Mouse (Mus musculus): ENCODE data around the gene 6430628N08Rik. TPM values are rescaled to one million over a fixed set of nuclear protein-coding genes. Genes with fewer than 3 reads are reported as not detected.

The 6430628N08Rik gene
- polyA plus RNA-seq, 1 experiment from 2014 or later = not detected

GRCm38 (mm10) chr4:115878828-115879227, 11.6 kb upstream of the 6430628N08Rik start:
- peaks cover 9% of the 10 kb centered on the region for H3K4me1 ChIP-seq (ENCODE audit: control insufficient read depth, insufficient read depth, low read length)
- H3K9ac ChIP-seq (ENCODE audit: low read depth, low read length) = no peak overlapping the region
- no peak overlapping the region for H3K27ac ChIP-seq (ENCODE audit: low read depth, low read length)
- H3K27me3 ChIP-seq (ENCODE audit: control insufficient read depth, insufficient read depth, low read length) = no peaks in the 10 kb centered on the region
- no peak overlapping the region for H3K4me2 ChIP-seq (replicated peaks; ENCODE audit: low read depth, low read length)
- no peaks in the 10 kb centered on the region; the same call in 1 of the 2 replicates for H3K36me3 ChIP-seq (ENCODE audit: control insufficient read depth, insufficient read depth, low read length)
- no peaks in the 10 kb centered on the region for H3K9me3 ChIP-seq (ENCODE audit: control insufficient read depth, low read length)
- H3K4me3 ChIP-seq (ENCODE audit: low read length) = no peak overlapping the region
- WGBS = 49% methylated on average over 9 of the region's 9 CpGs
- no peak for ATAC-seq (ENCODE audit: low FRiP score, low TSS enrichment)

DNA sequence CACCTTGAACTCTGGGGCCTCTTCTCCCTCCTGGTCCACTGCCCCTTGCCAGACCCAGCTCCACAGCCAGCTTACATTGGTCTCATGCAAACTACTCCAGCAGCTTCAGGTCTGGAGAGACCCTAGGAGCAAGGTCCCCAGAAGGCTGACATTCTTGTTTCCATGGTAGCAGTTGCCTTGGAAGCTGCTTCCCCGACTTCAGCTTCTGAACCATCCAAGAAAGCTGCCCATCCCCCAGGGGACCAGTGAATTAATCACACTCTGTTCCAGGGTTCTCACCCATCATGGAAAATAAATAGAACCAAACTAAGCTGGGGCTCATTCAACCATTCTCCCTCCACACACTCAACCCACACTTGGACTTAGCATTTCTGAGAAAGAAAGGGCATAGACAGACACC, 9.3 kb upstream of the 6430628N08Rik start:
- no peaks in the 10 kb centered on the region for H3K36me3 ChIP-seq (ENCODE audit: control insufficient read depth, insufficient read depth, low read length)
- H3K27ac ChIP-seq (ENCODE audit: low read depth, low read length) = no peak overlapping the region
- ATAC-seq (ENCODE audit: low FRiP score, low TSS enrichment) = no peak
- peaks cover 9% of the 10 kb centered on the region for H3K4me1 ChIP-seq (ENCODE audit: control insufficient read depth, insufficient read depth, low read length)
- H3K4me3 ChIP-seq (ENCODE audit: low read length) = no peak overlapping the region
- H3K27me3 ChIP-seq (ENCODE audit: control insufficient read depth, insufficient read depth, low read length) = no peaks in the 10 kb centered on the region
- WGBS = 27% methylated on average over 1 of the region's 1 CpGs
- no peaks in the 10 kb centered on the region for H3K9me3 ChIP-seq (ENCODE audit: control insufficient read depth, low read length)
- no peak overlapping the region for H3K9ac ChIP-seq (ENCODE audit: low read depth, low read length)
- H3K4me2 ChIP-seq (replicated peaks; ENCODE audit: low read depth, low read length) = no peak overlapping the region

GRCm38 (mm10) chr4:115882195-115882594, 8.3 kb upstream of the 6430628N08Rik start:
- no peak overlapping the region for H3K27ac ChIP-seq (ENCODE audit: low read depth, low read length)
- 57% methylated on average over 4 of the region's 4 CpGs for WGBS
- no peak overlapping the region for H3K4me3 ChIP-seq (ENCODE audit: low read length)
- H3K4me1 ChIP-seq (ENCODE audit: control insufficient read depth, insufficient read depth, low read length) = peaks cover 9% of the 10 kb centered on the region
- no peak overlapping the region for H3K4me2 ChIP-seq (replicated peaks; ENCODE audit: low read depth, low read length)
- H3K36me3 ChIP-seq (ENCODE audit: control insufficient read depth, insufficient read depth, low read length) = no peaks in the 10 kb centered on the region
- no peaks in the 10 kb centered on the region for H3K9me3 ChIP-seq (ENCODE audit: control insufficient read depth, low read length)
- H3K27me3 ChIP-seq (ENCODE audit: control insufficient read depth, insufficient read depth, low read length) = no peaks in the 10 kb centered on the region
- ATAC-seq (ENCODE audit: low FRiP score, low TSS enrichment) = no peak
- H3K9ac ChIP-seq (ENCODE audit: low read depth, low read length) = no peak overlapping the region

GRCm38 (mm10) chr4:115884022-115884421, 6.4 kb upstream of the 6430628N08Rik start, which contains the start of gene Kncn:
Gene Kncn, plus strand, starts transcription at chr4:115884400.
- Histone ChIP-seq H3K27ac (ENCODE audit: low read depth, low read length) (no peak within 1 kb of the TSS), H3K9me3 (ENCODE audit: control insufficient read depth, low read length) (no peaks in the 10 kb centered on the region), H3K4me1 (ENCODE audit: control insufficient read depth, insufficient read depth, low read length) (no peaks in the 10 kb centered on the region), H3K4me2 (replicated peaks; ENCODE audit: low read depth, low read length) (no peak within 1 kb of the TSS), H3K4me3 (ENCODE audit: low read length) (no peak within 1 kb of the TSS), H3K36me3 (ENCODE audit: control insufficient read depth, insufficient read depth, low read length) (no peaks in the 10 kb centered on the region), H3K27me3 (ENCODE audit: control insufficient read depth, insufficient read depth, low read length) (no peaks in the 10 kb centered on the region), H3K9ac (ENCODE audit: low read depth, low read length) (no peak within 1 kb of the TSS)
- no peak for ATAC-seq (ENCODE audit: low FRiP score, low TSS enrichment)
- 55% methylated on average over 6 of the region's 6 CpGs for WGBS

- Histone ChIP-seq H3K4me3 (ENCODE audit: low read length) (no peak overlapping the region), H3K9ac (ENCODE audit: low read depth, low read length) (no peak overlapping the region), H3K36me3 (ENCODE audit: control insufficient read depth, insufficient read depth, low read length) (no peaks in the 10 kb centered on the region), H3K4me1 (ENCODE audit: control insufficient read depth, insufficient read depth, low read length) (peaks cover 8% of the 10 kb centered on the region; the same call in 1 of the 2 replicates), H3K27ac (ENCODE audit: low read depth, low read length) (no peak overlapping the region), H3K9me3 (ENCODE audit: control insufficient read depth, low read length) (no peaks in the 10 kb centered on the region), H3K4me2 (replicated peaks; ENCODE audit: low read depth, low read length) (no peak overlapping the region), H3K27me3 (ENCODE audit: control insufficient read depth, insufficient read depth, low read length) (peaks cover 8% of the 10 kb centered on the region)
- WGBS = 73% methylated on average over 3 of the region's 3 CpGs
- ATAC-seq (ENCODE audit: low FRiP score, low TSS enrichment) = no peak
These were observed 4.6 kb upstream of the 6430628N08Rik start for GRCm38 (mm10) chr4:115885846-115886245.

DNA sequence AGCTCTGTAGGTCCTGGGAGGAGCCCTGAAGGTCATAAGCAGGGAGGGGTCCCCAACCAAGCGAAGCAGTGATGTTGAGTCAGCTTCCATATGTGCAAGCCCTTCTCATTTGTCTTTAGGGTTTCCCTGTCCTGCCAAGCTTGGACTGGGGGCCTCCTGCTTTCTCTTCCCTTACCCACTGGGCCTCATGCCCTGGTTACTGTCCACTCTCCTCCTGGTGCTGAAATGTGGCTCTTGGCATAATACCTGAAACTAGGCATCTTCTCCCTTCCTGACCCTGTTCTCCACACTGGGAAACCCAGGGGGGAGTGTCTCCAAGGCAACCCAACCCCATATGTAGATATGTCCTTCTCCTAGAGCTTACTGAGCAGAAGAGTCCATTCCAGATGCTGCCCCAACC, 3.6 kb upstream of the 6430628N08Rik start:
- Histone ChIP-seq H3K27me3 (ENCODE audit: control insufficient read depth, insufficient read depth, low read length) (peaks cover 15% of the 10 kb centered on the region), H3K36me3 (ENCODE audit: control insufficient read depth, insufficient read depth, low read length) (no peaks in the 10 kb centered on the region), H3K9ac (ENCODE audit: low read depth, low read length) (no peak overlapping the region), H3K27ac (ENCODE audit: low read depth, low read length) (no peak overlapping the region), H3K9me3 (ENCODE audit: control insufficient read depth, low read length) (no peaks in the 10 kb centered on the region), H3K4me2 (replicated peaks; ENCODE audit: low read depth, low read length) (no peak overlapping the region), H3K4me1 (ENCODE audit: control insufficient read depth, insufficient read depth, low read length) (peaks cover 9% of the 10 kb centered on the region; the same call in 1 of the 2 replicates), H3K4me3 (ENCODE audit: low read length) (no peak overlapping the region)
- WGBS = 25% methylated on average over 1 of the region's 1 CpGs
- ATAC-seq (ENCODE audit: low FRiP score, low TSS enrichment) = no peak

- ATAC-seq (ENCODE audit: low FRiP score, low TSS enrichment) = peak; percentile 58; the same call in 1 of the 2 replicates
- Histone ChIP-seq H3K27ac (ENCODE audit: low read depth, low read length) (no peak overlapping the region), H3K4me3 (ENCODE audit: low read length) (peak overlapping the region; percentile 33), H3K9me3 (ENCODE audit: control insufficient read depth, low read length) (no peaks in the 10 kb centered on the region), H3K36me3 (ENCODE audit: control insufficient read depth, insufficient read depth, low read length) (no peaks in the 10 kb centered on the region), H3K4me1 (ENCODE audit: control insufficient read depth, insufficient read depth, low read length) (peaks cover 9% of the 10 kb centered on the region; the same call in 1 of the 2 replicates), H3K4me2 (replicated peaks; ENCODE audit: low read depth, low read length) (peak overlapping the region; percentile 58), H3K27me3 (ENCODE audit: control insufficient read depth, insufficient read depth, low read length) (peaks cover 19% of the 10 kb centered on the region), H3K9ac (ENCODE audit: low read depth, low read length) (no peak overlapping the region)
- 6% methylated on average over 6 of the region's 6 CpGs for WGBS
These were observed 399 bp upstream of the 6430628N08Rik start for GRCm38 (mm10) chr4:115890066-115890465.

DNA sequence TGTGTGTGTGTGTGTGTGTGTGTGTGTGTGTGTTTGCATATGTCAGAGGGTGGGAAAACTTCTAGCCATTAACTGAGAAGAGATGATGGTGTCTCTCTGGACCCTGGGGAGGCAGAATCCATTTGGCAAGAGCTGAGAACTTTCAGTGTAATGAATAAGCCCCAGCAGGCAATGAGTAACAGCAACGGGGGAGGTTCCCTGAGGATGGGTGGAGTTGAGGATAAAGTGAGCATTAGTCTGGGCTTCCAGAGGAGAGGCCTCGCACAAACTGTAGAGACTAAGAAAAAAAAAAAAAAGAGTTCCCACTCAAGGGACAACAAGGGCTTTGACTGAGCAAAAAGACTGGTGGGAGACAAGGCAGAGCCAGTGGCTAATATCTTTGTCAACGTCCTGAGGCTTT, 3.8 kb downstream of the 6430628N08Rik start:
- 15% methylated on average over 3 of the region's 3 CpGs for WGBS
- Histone ChIP-seq H3K4me2 (replicated peaks; ENCODE audit: low read depth, low read length) (no peak overlapping the region), H3K36me3 (ENCODE audit: control insufficient read depth, insufficient read depth, low read length) (no peaks in the 10 kb centered on the region), H3K27me3 (ENCODE audit: control insufficient read depth, insufficient read depth, low read length) (peaks cover 50% of the 10 kb centered on the region), H3K4me1 (ENCODE audit: control insufficient read depth, insufficient read depth, low read length) (peaks cover 15% of the 10 kb centered on the region), H3K9ac (ENCODE audit: low read depth, low read length) (no peak overlapping the region), H3K27ac (ENCODE audit: low read depth, low read length) (no peak overlapping the region), H3K9me3 (ENCODE audit: control insufficient read depth, low read length) (no peaks in the 10 kb centered on the region), H3K4me3 (ENCODE audit: low read length) (no peak overlapping the region)
- no peak for ATAC-seq (ENCODE audit: low FRiP score, low TSS enrichment)

GRCm38 (mm10) chr4:115897901-115898631, 7.6 kb downstream of the 6430628N08Rik start:
- Histone ChIP-seq H3K4me2 (replicated peaks; ENCODE audit: low read depth, low read length) (peak overlapping the region; percentile 59), H3K4me3 (ENCODE audit: low read length) (peak overlapping the region; percentile 30), H3K9ac (ENCODE audit: low read depth, low read length) (peak overlapping the region; percentile 40; the same call in 1 of the 2 replicates), H3K4me1 (ENCODE audit: control insufficient read depth, insufficient read depth, low read length) (peaks cover 7% of the 10 kb centered on the region; the same call in 1 of the 2 replicates), H3K27ac (ENCODE audit: low read depth, low read length) (no peak overlapping the region), H3K27me3 (ENCODE audit: control insufficient read depth, insufficient read depth, low read length) (peaks cover 53% of the 10 kb centered on the region), H3K9me3 (ENCODE audit: control insufficient read depth, low read length) (no peaks in the 10 kb centered on the region), H3K36me3 (ENCODE audit: control insufficient read depth, insufficient read depth, low read length) (no peaks in the 10 kb centered on the region)
- peak; percentile 76 for ATAC-seq (ENCODE audit: low FRiP score, low TSS enrichment)
- 1% methylated on average over 55 of the region's 56 CpGs for WGBS
